Mouse (Mus musculus) midbrain, embryonic 13.5 days (tissue): ENCODE measurements around the gene Cmpk2. TPM values are rescaled to one million over a fixed set of nuclear protein-coding genes. Genes with fewer than 3 reads are reported as not detected.

Source experiments
- ATAC-seq: fragments of 200-750 bp; cut with Nextera tagmentation; 2 replicates; pipeline ENCODE4 v1.8.0; 2017; ENCODE audit warnings: mild to moderate bottlenecking, moderate TSS enrichment, moderate library complexity
- H3K27ac ChIP-seq: fragments of 300-500 bp; sonication (generic); 2 replicates; pipeline ENCODE4 v1.5.1; 2015; ENCODE audit warnings: inconsistent platforms, mild to moderate bottlenecking, moderate library complexity
- H3K27me3 ChIP-seq: fragments of 300-500 bp; sonication (generic); 2 replicates; pipeline ENCODE4 v1.6.1; 2015; ENCODE audit warnings: mild to moderate bottlenecking, inconsistent platforms
- H3K36me3 ChIP-seq: fragments of 300-500 bp; sonication (generic); 2 replicates; pipeline ENCODE4 v1.6.1; 2015; ENCODE audit warnings: mild to moderate bottlenecking, inconsistent platforms
- H3K4me1 ChIP-seq: fragments of 300-500 bp; sonication (generic); replicated peaks from 2 replicates; pipeline ENCODE4 v1.6.1; 2015; ENCODE audit warnings: inconsistent platforms
- H3K4me2 ChIP-seq: fragments of 300-500 bp; sonication (generic); replicated peaks from 2 replicates; pipeline ENCODE4 v1.6.1; 2015; ENCODE audit warnings: moderate library complexity, mild to moderate bottlenecking, inconsistent platforms
- H3K4me3 ChIP-seq: fragments of 300-500 bp; sonication (generic); replicated peaks from 2 replicates; pipeline ENCODE4 v1.5.1; 2015; ENCODE audit warnings: mild to moderate bottlenecking, inconsistent platforms
- H3K9ac ChIP-seq: fragments of 300-500 bp; sonication (generic); replicated peaks from 2 replicates; pipeline ENCODE4 v1.6.1; 2015; ENCODE audit warnings: mild to moderate bottlenecking, inconsistent platforms
- H3K9me3 ChIP-seq: fragments of 300-500 bp; sonication (generic); 2 replicates; pipeline ENCODE4 v1.6.1; 2016; ENCODE audit warnings: mild to moderate bottlenecking, inconsistent platforms
- WGBS: fragments of 180-500 bp; shearing (Covaris S2); methylation state at CpG from one replicate; pipeline ENCODE4 v1.1.7; 2015; 5-methylcytosine and 5-hydroxymethylcytosine counted together
- polyA plus RNA-seq: library from polyadenylated mRNA; unstranded; fragments of >200 nt; fragmentation: Nextera tagmentation; extraction: Ambion mirVana; gene quantifications from 2 replicates; pipeline ENCODE4 v1.2.1, GENCODE M21; 2015

Gene Cmpk2
- polyA plus RNA-seq, 1 experiment from 2014 or later = 8.5 TPM

DNA sequence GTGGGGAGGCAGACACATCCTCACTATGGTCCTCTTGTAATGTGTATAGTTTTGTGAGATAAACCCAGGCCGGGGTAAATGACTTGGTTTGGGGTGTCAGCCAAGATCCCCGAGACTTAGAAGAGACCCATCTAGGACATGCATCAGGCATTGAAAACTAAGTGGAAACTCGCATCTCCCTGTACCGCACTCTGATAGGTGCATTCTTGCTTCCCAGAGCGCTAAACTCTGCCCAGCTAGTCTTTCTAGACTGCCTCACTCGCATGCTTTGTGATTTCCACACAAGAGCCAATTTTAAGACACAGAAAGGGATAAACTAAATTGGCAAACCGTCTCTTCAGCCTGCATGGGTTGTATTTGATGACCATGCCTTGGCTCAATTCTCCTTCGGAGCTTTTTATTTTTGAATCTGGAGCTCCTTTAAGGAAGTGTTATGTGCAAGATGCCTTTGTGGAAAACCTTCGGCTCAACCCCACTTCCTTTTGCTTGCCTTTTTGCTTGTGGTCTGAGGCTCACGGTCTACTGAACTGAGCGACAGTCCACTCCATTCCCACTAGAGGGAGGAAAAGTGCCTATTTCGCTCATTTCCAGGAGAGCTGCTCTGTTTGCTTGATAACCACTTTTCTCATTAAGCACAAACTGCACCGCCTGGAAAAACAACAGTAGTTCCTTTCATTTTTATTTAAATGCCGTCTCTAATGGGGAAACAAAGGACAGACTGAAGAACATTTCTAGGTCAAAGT lies 19.0 kb downstream of the Cmpk2 start:
- no peaks in the 10 kb centered on the region for H3K36me3 ChIP-seq
- H3K4me2 ChIP-seq = peak overlapping the region; percentile 23
- H3K27ac ChIP-seq = peak overlapping the region; percentile 14; the same call in 1 of the 2 replicates
- H3K4me3 ChIP-seq = no peak overlapping the region
- 0 out of 2 replicates have a peak, but pooled peaks cover 2% of the 10 kb centered on the region for H3K27me3 ChIP-seq
- H3K9me3 ChIP-seq = no peaks in the 10 kb centered on the region
- no peak overlapping the region for H3K9ac ChIP-seq
- peaks cover 15% of the 10 kb centered on the region for H3K4me1 ChIP-seq
- ATAC-seq = peak; percentile 69; the same call in 1 of the 2 replicates
- 41% methylated on average over 14 of the region's 14 CpGs for WGBS

GRCm38 (mm10) chr12:26488617-26489274 lies 19.7 kb downstream of the Cmpk2 start:
- 37% methylated on average over 5 of the region's 5 CpGs for WGBS
- Histone ChIP-seq H3K4me2 (peak overlapping the region; percentile 23), H3K4me3 (no peak overlapping the region), H3K9me3 (no peaks in the 10 kb centered on the region), H3K36me3 (no peaks in the 10 kb centered on the region), H3K4me1 (peaks cover 15% of the 10 kb centered on the region), H3K27me3 (0 out of 2 replicates have a peak, but pooled peaks cover 2% of the 10 kb centered on the region), H3K9ac (no peak overlapping the region), H3K27ac (peak overlapping the region; percentile 14; the same call in 1 of the 2 replicates)
- no peak for ATAC-seq

GRCm38 (mm10) chr12:26489942-26490341 lies 20.9 kb downstream of the Cmpk2 start:
- no peak overlapping the region for H3K4me3 ChIP-seq
- H3K9me3 ChIP-seq = no peaks in the 10 kb centered on the region
- H3K4me1 ChIP-seq = peaks cover 15% of the 10 kb centered on the region
- no peak for ATAC-seq
- no peak overlapping the region for H3K9ac ChIP-seq
- H3K4me2 ChIP-seq = no peak overlapping the region
- H3K27me3 ChIP-seq = 0 out of 2 replicates have a peak, but pooled peaks cover 2% of the 10 kb centered on the region
- no peak overlapping the region for H3K27ac ChIP-seq
- H3K36me3 ChIP-seq = no peaks in the 10 kb centered on the region
- 83% methylated on average over 1 of the region's 1 CpGs for WGBS

DNA sequence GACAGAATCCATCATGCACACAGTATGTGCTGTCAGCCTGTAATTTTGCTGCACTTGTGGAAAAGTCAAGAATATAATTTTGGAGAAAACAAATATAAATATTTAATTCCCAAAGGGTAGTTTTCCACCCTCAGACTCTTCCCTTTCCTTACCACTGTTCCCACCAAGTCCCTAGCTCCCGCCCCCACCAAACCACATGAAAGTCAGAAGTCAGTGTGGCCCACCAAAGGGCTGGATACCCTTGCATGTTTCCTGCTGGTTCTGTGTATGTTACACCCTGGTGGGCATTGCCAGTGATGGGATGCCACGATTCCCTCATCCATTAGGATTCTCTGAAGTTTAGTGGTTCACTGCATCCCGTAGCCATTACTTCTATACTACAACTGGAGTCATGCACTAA lies 32.0 kb downstream of the Cmpk2 start:
- no peak overlapping the region for H3K27ac ChIP-seq
- no peaks in the 10 kb centered on the region for H3K9me3 ChIP-seq
- H3K4me2 ChIP-seq = no peak overlapping the region
- no peak overlapping the region for H3K9ac ChIP-seq
- no peak for ATAC-seq
- WGBS = 90% methylated on average over 3 of the region's 3 CpGs
- no peaks in the 10 kb centered on the region for H3K36me3 ChIP-seq
- H3K4me1 ChIP-seq = no peaks in the 10 kb centered on the region
- no peak overlapping the region for H3K4me3 ChIP-seq
- no peaks in the 10 kb centered on the region for H3K27me3 ChIP-seq

GRCm38 (mm10) chr12:26510971-26511370 lies 42.0 kb downstream of the Cmpk2 start:
- ATAC-seq = no peak
- 93% methylated on average over 4 of the region's 4 CpGs for WGBS
- H3K27me3 ChIP-seq = no peaks in the 10 kb centered on the region

DNA sequence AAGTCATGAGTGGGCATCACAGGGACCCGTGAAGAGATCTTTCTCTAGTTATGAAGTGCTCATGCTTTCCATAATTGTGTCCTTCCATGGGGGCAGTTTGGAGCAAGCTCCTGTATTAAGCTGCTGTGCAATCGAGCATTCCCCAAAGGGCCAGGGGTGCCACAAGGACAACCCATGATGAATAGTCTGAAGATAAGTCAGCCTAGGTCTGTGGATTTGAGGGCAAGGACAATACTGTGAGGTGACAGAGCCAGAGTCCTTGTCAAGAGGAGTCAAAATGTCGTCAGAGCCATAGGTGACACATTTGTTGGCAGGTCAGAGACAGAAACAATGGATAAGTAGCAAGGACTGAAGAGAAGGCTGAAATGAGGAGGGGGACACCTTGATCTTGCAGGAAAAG lies 49.2 kb downstream of the Cmpk2 start:
- Histone ChIP-seq H3K4me3 (no peak overlapping the region), H3K4me1 (peaks cover 7% of the 10 kb centered on the region; the same call in 1 of the 2 replicates), H3K27me3 (no peaks in the 10 kb centered on the region), H3K27ac (no peak overlapping the region), H3K36me3 (no peaks in the 10 kb centered on the region), H3K4me2 (no peak overlapping the region), H3K9me3 (no peaks in the 10 kb centered on the region), H3K9ac (no peak overlapping the region)
- 80% methylated on average over 3 of the region's 3 CpGs for WGBS
- ATAC-seq = no peak

More at GRCm38 (mm10) chr12:26510971-26511370, 42.0 kb downstream of the Cmpk2 start:
- no peak overlapping the region for H3K4me2 ChIP-seq
- H3K4me1 ChIP-seq = peaks cover 7% of the 10 kb centered on the region; the same call in 1 of the 2 replicates
- no peaks in the 10 kb centered on the region for H3K9me3 ChIP-seq
- no peak overlapping the region for H3K4me3 ChIP-seq
- no peak overlapping the region for H3K27ac ChIP-seq
- no peaks in the 10 kb centered on the region for H3K36me3 ChIP-seq
- H3K9ac ChIP-seq = no peak overlapping the region

DNA sequence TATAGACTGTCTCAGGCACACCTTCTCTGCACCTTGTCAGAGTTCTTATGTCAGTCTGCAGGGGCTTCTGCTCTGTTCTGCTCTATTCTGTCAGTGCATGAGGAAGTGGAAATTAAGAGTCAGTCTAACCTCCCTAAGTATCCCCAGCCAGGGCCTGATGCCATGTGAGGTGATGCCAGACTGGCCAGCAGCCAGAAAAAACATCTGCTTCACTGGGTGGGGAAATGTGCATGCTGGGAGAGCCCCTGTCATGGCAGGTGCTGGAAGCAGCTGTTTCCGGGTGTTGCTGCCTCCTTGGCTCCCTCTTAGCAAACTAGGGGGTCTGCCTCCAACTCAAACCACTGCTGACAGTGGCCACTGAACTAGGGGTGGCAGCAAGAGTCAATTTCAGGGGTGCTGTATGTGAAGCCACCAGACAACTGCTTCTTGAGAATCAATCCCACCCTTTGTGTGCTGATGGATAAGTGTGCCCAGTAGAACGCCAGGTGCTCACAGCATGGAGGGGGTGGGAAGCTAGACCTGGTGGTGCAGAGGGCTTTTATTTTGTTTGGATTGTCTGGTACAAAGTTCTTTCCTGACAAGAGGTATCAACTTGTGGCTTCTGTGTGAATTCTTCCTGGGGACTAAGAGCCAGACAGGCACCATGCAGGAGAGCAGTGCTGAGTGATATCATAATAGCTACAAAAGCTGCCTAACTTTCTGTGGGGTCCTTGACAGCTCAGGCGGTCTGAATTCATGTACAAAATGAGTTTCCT lies 56.1 kb downstream of the Cmpk2 start:
- Histone ChIP-seq H3K4me1 (peaks cover 15% of the 10 kb centered on the region), H3K27ac (no peak overlapping the region), H3K27me3 (no peaks in the 10 kb centered on the region), H3K4me3 (no peak overlapping the region), H3K9ac (no peak overlapping the region), H3K9me3 (no peaks in the 10 kb centered on the region), H3K4me2 (no peak overlapping the region), H3K36me3 (no peaks in the 10 kb centered on the region)
- 67% methylated on average over 3 of the region's 3 CpGs for WGBS
- peak; percentile 68 for ATAC-seq

- H3K27me3 ChIP-seq = no peaks in the 10 kb centered on the region
- no peaks in the 10 kb centered on the region for H3K9me3 ChIP-seq
- H3K9ac ChIP-seq = no peak overlapping the region
- no peak overlapping the region for H3K4me2 ChIP-seq
- H3K27ac ChIP-seq = no peak overlapping the region
- peaks cover 15% of the 10 kb centered on the region for H3K4me1 ChIP-seq
- ATAC-seq = no peak
- H3K4me3 ChIP-seq = no peak overlapping the region
- no peaks in the 10 kb centered on the region for H3K36me3 ChIP-seq
- 60% methylated on average over 5 of the region's 5 CpGs for WGBS
These were observed 56.7 kb downstream of the Cmpk2 start for GRCm38 (mm10) chr12:26525698-26526026.

Other genes with a start within 250 kb of the Cmpk2 start
- 29.0 and 32.9 TPM in 2 replicates for gene Rnf144a, start 54.0 kb upstream of the Cmpk2 start, polyA plus RNA-seq
- gene Rsad2, start 12.8 kb upstream of the Cmpk2 start, polyA plus RNA-seq = 0.15 and 0.36 TPM in 2 replicates